Mouse (Mus musculus): ENCODE results near the gene Bbx.

Gene Bbx

DNA sequence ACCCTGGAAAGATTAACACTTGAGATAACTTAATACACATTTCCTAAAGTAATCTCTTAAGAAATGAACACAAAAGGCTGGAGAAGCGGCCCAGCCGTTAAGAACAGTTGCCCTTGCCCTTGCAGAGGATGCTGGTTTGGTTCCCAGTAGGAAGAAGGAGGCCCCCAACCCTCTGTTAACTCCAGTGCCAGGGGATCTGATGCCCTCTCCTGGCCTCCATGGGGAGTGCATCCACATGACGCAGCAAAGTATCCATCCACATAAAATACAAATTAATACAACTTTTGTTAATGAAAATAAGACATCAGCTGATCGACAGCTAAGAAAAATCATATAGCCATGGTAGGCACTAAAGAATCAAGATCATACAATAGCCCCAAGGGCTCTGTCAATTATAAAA is 33.6 kb downstream of the Bbx start:
- no peak for DNase-seq (ENCODE audit: low read depth)

GRCm38 (mm10) chr16:50395928-50396612 is 36.1 kb downstream of the Bbx start:
- no peak for DNase-seq (ENCODE audit: low read depth)

DNA sequence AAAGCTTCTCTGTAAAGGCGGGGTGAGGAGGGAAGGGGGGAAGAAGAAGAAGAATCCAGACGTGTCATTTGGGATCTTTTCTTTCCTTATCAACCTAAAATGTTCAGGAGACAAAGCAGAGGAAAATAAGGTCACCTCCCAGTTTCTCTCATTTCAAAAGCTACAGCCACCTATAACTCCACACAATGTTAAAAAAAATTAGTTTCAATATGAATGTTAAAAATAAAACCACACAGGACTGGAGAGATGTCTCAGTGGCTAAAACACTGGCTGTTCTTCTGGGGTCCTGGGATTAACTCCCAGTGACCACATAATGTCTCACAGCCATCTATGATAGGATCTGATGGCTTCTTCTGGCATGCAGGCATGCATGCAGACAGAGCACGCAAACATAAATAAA is 43.7 kb downstream of the Bbx start:
- no peak for DNase-seq (ENCODE audit: low read depth)

GRCm38 (mm10) chr16:50383541-50383940 is 48.6 kb downstream of the Bbx start:
- DNase-seq (ENCODE audit: low read depth) = no peak

GRCm38 (mm10) chr16:50381351-50381746 is 50.8 kb downstream of the Bbx start:
- DNase-seq (ENCODE audit: low read depth) = no peak

DNA sequence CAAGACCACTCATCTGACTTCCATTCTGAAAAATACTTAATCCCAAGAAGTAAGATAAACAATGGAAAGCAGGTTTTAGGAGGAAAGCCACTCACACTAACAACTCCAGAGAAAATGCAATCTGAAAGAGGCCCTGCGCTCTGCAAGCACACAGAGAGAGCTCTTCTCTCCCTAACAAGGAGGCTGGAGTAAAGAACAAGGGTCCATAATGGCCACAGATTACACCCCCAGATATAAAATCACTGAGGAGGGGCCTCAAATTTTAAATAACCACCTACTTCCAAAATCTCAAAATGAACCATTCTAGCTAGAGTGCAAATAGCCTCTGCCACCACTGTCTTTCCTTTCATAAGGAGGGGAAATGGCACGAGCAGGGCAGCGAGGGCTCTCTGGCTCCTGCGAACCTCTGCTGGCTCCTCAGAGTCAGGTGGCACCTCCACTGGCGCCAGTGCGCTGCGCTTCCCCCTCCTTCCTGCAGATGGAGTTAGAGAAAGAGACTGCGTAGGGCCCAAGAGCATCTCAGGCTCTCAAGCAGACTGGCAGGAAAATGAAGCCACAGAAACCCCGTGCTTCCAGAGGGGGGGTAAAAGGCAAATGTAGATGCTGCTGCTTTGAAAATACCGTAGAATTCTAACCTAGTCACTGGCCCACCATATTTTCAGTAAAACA is 51.4 kb downstream of the Bbx start:
- DNase-seq (ENCODE audit: low read depth) = no peak

- DNase-seq (ENCODE audit: low read depth) = no peak
These were observed 52.0 kb downstream of the Bbx start for GRCm38 (mm10) chr16:50380232-50380631.

DNA sequence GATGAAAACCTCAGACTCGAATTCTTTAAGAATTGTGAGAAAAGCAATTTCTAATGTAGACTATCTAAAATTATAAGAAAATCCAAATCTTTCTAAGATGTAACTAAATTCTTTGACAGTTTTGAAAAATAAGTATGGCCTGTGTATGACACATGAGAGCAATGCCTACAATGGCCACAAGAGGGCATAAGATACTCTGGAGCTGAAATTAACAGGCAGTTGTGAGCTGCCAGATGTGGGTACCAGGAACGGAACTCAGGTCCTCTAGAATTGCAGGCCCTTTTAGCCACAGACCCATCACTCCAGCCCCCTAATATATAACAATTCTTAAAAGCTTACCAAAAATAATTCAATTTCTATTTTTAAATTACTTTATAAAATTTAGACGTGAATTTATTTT is 57.6 kb downstream of the Bbx start:
- peak; percentile 53 for DNase-seq (ENCODE audit: low read depth)

GRCm38 (mm10) chr16:50373685-50374084 is 58.5 kb downstream of the Bbx start:
- no peak for DNase-seq (ENCODE audit: low read depth)

DNA sequence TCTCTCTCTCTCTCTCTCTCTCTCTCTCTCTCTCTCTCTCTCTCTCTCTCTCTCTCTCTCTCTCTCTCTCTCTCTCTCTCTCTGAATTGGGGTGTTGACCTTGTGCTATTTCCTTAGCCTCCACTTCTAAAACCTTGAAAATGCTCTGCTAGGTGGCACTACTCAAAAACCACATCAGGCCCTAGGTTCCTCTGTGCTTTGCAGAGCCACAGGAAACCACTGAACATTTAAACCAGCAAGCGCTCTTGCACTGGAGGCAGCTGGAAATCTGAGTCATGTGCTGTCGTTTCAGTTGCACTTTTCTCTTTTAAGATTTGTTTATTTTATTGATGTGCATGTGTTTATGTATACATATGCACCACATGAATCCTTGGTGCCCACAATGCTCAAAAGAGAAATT is 59.6 kb downstream of the Bbx start:
- no peak for DNase-seq (ENCODE audit: low read depth)

DNA sequence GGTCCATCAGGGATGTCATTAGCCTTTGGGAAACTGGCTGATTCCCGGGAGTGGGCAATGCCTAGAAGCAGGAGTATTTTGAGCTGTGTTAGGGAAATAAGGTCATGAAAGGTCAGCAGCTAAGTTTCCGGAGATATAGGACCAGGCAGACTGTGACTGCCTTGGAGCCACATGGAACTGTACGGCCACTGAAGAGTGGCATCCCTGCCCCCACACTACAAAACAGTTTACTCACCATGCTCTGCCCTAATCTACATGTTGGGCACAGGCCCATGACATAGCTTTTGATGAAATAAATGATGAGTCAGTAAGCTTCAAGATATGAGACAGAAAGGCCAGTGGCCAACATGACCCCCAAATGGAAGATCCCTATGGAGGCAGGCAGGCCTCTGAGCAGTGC is 60.7 kb downstream of the Bbx start:
- DNase-seq (ENCODE audit: low read depth) = no peak

GRCm38 (mm10) chr16:50370423-50370822 is 61.8 kb downstream of the Bbx start:
- DNase-seq (ENCODE audit: low read depth) = no peak

- DNase-seq (ENCODE audit: low read depth) = no peak
These were observed 65.6 kb downstream of the Bbx start for GRCm38 (mm10) chr16:50366556-50366955.

GRCm38 (mm10) chr16:50364189-50365059 is 67.8 kb downstream of the Bbx start:
- DNase-seq (ENCODE audit: low read depth) = peak; percentile 2

DNA sequence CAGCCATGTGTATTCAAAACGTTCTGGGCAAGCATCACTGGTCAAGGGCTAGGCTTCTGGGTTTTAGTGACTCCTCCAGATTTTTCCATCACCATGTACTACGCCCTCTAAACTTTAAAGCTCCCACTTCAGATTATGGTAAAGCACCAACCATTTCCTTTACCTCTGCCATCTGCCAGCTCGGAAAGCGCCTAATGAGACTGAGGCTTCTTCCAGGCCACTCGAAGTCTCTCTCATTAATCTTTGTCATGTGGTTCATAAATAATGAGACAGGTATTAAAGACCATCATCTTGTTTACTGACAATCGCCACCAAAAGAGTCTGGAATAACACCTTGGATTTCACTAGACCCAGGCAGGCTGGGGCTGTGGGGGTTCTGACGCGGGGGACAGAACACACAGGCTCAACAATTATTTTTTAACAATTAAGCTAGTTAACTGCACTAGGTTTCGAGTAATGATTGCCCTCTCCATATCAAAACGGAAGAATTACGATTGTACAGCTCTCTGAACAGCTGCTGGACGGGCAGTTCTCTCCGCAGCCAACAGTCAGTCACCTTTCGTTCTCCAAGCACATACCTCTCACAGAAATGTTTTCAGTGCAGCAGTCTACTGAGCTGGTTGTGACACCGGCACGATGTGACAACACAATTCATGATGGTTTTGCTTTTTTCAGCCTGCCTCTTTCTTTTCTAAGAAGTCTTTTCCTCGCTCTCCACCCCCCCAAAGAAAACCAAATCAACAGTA is 68.6 kb downstream of the Bbx start:
- no peak for DNase-seq (ENCODE audit: low read depth)

GRCm38 (mm10) chr16:50360631-50361030 is 71.6 kb downstream of the Bbx start:
- DNase-seq (ENCODE audit: low read depth) = no peak

DNA sequence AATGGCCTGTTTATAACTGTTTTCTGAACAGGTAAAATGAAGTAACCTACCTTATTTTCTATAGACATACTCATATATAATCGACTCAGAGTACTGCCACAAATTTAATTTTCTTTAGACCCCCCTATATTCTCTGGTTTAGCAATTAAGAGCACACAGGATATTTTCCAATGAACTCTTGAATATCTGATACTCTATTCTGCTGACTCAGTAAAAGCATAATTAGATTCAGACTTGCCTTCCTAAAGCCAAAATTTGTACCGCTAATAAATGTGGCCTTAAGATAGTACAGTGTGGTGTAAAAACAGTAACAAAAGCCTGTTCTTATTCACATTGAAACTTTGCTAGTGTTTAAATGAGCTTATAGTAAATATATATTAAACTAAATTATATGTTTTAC is 102.5 kb downstream of the Bbx start:
- no peak for DNase-seq (ENCODE audit: low read depth)

DNA sequence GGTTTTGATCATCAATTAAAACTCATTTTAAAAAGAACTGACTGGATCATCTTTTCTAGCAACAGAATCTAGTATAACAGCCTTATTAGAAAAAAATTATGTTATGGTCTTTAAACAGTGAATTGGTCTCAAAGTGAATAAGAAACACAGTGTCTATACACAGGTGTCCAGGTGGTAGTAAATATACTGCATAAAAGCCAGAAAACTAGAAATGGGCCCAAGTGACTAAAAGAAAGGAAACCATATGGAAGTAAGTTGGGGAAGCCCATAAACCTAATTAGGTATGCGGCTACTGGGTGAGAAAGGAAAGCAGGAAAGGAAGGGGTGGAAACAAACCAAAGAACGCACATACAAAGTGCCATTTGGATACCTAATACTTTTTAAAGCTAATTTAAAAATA is 107.4 kb downstream of the Bbx start:
- DNase-seq (ENCODE audit: low read depth) = no peak

DNA sequence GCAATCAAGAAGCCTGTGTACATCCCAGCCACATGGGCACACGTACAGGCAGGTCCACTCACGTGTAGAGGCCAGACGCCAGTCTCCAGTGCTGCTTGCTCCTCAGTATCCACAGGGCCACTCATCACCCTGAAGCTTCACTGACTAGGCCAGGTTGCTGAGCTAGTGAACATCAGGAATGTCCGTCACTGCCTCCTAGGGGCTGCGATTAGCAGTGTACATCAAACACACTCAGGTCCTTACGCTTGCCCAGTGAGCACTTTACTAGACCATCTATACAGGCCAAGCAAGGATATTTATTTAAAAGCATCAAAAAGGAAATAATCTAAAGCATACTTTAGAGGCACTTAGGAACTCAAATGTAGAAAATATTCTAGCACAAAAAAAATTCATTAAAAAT is 107.9 kb downstream of the Bbx start:
- no peak for DNase-seq (ENCODE audit: low read depth)

DNA sequence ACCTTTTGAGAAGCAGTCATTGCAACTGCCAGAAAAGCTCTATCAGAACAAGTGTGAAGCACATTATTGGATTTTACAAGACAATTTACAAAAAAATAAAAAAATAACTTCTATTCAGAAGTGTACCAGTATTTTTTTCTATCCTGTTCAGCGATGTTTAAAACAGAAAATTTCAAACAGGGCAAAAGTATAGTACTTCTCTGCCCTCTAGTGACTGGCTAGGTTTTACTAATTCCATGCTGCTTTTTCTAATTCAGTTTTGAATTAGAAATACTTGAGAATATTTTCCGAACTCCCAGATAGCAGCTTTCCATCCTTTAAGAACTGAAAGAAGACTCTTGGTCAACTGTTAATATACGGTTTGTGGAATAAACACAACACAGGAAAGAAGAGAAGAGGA is 110.8 kb downstream of the Bbx start:
- peak; percentile 47 for DNase-seq (ENCODE audit: low read depth)

- no peak for DNase-seq (ENCODE audit: low read depth)
These were observed 113.9 kb downstream of the Bbx start for GRCm38 (mm10) chr16:50318255-50318654.

- no peak for DNase-seq (ENCODE audit: low read depth)
These were observed 116.7 kb downstream of the Bbx start for GRCm38 (mm10) chr16:50315349-50315969.
